ENCODE assay signal across 8 mouse cellular contexts in genomic region chr11:77791241-77791727, GRCm38 (mm10). TPM values are rescaled to one million over a fixed set of nuclear protein-coding genes. Genes with fewer than 3 reads are reported as not detected.
DNase-seq lines count a peak whose midpoint lies in the region; ATAC-seq and TF ChIP-seq lines count a peak whose summit lies in the region.

No protein-coding gene starts in this region.

- H3K9ac ChIP-seq in hindbrain, embryonic 11.5 days (ENCODE audit: low read depth, low read length) = no peak overlapping the region
- H3K9ac ChIP-seq in liver, embryonic 12.5 days = peak overlapping the region; percentile 67

- TF ChIP-seq POLR2A in brain, embryonic 14.5 days (IDR thresholded peaks at IDR 0.05; ENCODE audit: borderline replicate concordance, extremely low read depth, insufficient read depth, insufficient read length, poor library complexity, severe bottlenecking) = no peak

- no peaks in the 10 kb centered on the region for H3K36me3 ChIP-seq in hindbrain, embryonic 11.5 days (ENCODE audit: control insufficient read depth, insufficient read depth, low read length)
- peaks cover 11% of the 10 kb centered on the region; the same call in 1 of the 2 replicates for H3K36me3 ChIP-seq in liver, embryonic 12.5 days

- no peak for TF ChIP-seq CTCF in brain, embryonic 14.5 days (IDR thresholded peaks at IDR 0.05; ENCODE audit: borderline replicate concordance, extremely low read depth, insufficient read depth, insufficient read length)

- H3K4me2 ChIP-seq in hindbrain, embryonic 11.5 days (replicated peaks; ENCODE audit: low read depth, low read length) = no peak overlapping the region
- peak overlapping the region; percentile 75 for H3K4me2 ChIP-seq in liver, embryonic 12.5 days

- H3K4me3 ChIP-seq in hindbrain, embryonic 11.5 days (ENCODE audit: low read depth, low read length) = no peak overlapping the region
- H3K4me3 ChIP-seq in liver, embryonic 12.5 days = 0 out of 2 replicates have a peak overlapping the region, but pooled peaks have one; percentile 16

- peaks cover 4% of the 10 kb centered on the region for H3K4me1 ChIP-seq in hindbrain, embryonic 11.5 days (replicated peaks; ENCODE audit: control insufficient read depth, insufficient read depth, low read length)
- peaks cover 76% of the 10 kb centered on the region for H3K4me1 ChIP-seq in liver, embryonic 12.5 days

- ATAC-seq in hindbrain, embryonic 11.5 days (ENCODE audit: low FRiP score) = no peak
- no peak for ATAC-seq in liver, embryonic 12.5 days

- WGBS in hindbrain, embryonic 11.5 days = 35% methylated on average over 8 of the region's 8 CpGs
- WGBS in liver, embryonic 12.5 days (ENCODE audit: insufficient replicate concordance) = 28% methylated on average over 8 of the region's 8 CpGs

- H3K9me3 ChIP-seq in hindbrain, embryonic 11.5 days (ENCODE audit: control insufficient read depth, low read length) = no peaks in the 10 kb centered on the region
- no peaks in the 10 kb centered on the region for H3K9me3 ChIP-seq in liver, embryonic 12.5 days (replicated peaks)

- DNase-seq in kidney, adult 11 months = peak; percentile 65
- DNase-seq in kidney, adult 8-10 months = no peak
- peak; percentile 84 for DNase-seq in brain, embryonic 14.5 days (ENCODE audit: low read depth)
- DNase-seq in hindbrain, embryonic 11.5 days (ENCODE audit: low spot score) = no peak
- DNase-seq in thymus, postnatal 14 days = peak; percentile 23
- no peak for DNase-seq in frontal cortex, postnatal 25 days (ENCODE audit: low spot score in 2 of 2)
- DNase-seq in cerebellum, postnatal 36 days = no peak

- H3K27ac ChIP-seq in hindbrain, embryonic 11.5 days (ENCODE audit: low read depth, low read length) = 0 out of 2 replicates have a peak overlapping the region, but pooled peaks have one; percentile 43
- H3K27ac ChIP-seq in liver, embryonic 12.5 days = peak overlapping the region; percentile 93

- no peaks in the 10 kb centered on the region for H3K27me3 ChIP-seq in hindbrain, embryonic 11.5 days (ENCODE audit: control insufficient read depth, insufficient read depth, low read length)
- H3K27me3 ChIP-seq in liver, embryonic 12.5 days (replicated peaks) = no peaks in the 10 kb centered on the region

RNA-seq across cellular contexts. Expression of gene Gm10277, which starts 3.7 kb away (rescaled TPM):
- polyA plus RNA-seq in brain, embryonic 14.5 days (2012; rRNA removed) = not detected in 2 replicates
- 0.74 and 0.96 TPM in 2 replicates for polyA plus RNA-seq in hindbrain, embryonic 11.5 days (2014; fragmentation: Nextera tagmentation; extraction: Ambion mirVana)
- 1.2 and 1.6 TPM in 2 replicates for polyA plus RNA-seq in liver, embryonic 12.5 days (2016; fragmentation: Nextera tagmentation; extraction: Ambion mirVana)

RNA-seq across cellular contexts. Expression of gene Myo18a, which starts 28.2 kb away (rescaled TPM):
- polyA plus RNA-seq in brain, embryonic 14.5 days (2012; rRNA removed) = 45.6 and 67.3 TPM in 2 replicates
- polyA plus RNA-seq in hindbrain, embryonic 11.5 days (2014; fragmentation: Nextera tagmentation; extraction: Ambion mirVana) = 22.7 and 29.2 TPM in 2 replicates
- polyA plus RNA-seq in liver, embryonic 12.5 days (2016; fragmentation: Nextera tagmentation; extraction: Ambion mirVana) = 28.8 and 30.3 TPM in 2 replicates

Comparison
In these comparisons a context has a peak if more than half of its experiments do, and no peak if none do; other contexts are left out.
1. DNase-seq: peak in kidney, adult 11 months (single experiment), brain, embryonic 14.5 days (single experiment) and thymus, postnatal 14 days (single experiment); none in kidney, adult 8-10 months (0 of 2), hindbrain, embryonic 11.5 days (single experiment), frontal cortex, postnatal 25 days (0 of 2) and cerebellum, postnatal 36 days (0 of 2).